Mouse (Mus musculus) ovary, adult 18-20 months (tissue): ENCODE results near the gene Spata20.

ENCODE experiments used
- DNase-seq: peaks from one replicate; pipeline ENCODE4 v3.0.0; 2022; ENCODE audit warnings: low spot score, mixed read lengths

The Spata20 gene

DNA sequence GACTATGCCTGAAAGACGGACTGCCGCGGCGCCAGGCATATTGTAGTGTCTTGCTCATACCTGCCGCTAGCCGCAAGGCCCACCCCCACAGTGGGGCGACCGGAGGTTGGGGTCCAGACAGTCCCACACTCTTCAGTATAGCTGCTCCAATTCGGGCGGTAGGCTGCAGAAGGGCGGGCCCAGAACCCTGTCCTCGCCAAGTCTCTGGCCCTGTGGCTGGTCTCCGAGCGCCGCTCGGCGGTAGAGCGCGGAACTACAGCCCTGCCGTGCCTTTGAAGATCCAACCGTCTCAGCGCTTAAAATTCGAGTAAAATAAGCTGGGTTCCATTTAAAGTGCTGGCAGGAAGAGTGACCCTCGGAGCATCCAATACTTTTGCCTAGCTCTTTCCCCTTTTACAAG is at the start of gene Spata20:
Gene Spata20 (minus strand): TSS at position 179 of the 400 bp plus-strand sequence.
- DNase-seq, result peak; percentile 47

GRCm38 (mm10) chr11:94533171-94533570 is 47.2 kb upstream of the Spata20 start:
- no peak for DNase-seq

- DNase-seq, result no peak
Observed at GRCm38 (mm10) chr11:94528879-94529278, 42.9 kb upstream of the Spata20 start.

GRCm38 (mm10) chr11:94526171-94526879 is 40.3 kb upstream of the Spata20 start:
- no peak for DNase-seq

- DNase-seq, result peak; percentile 34
Observed at GRCm38 (mm10) chr11:94521219-94521843, 35.4 kb upstream of the Spata20 start, which contains the start of gene Mycbpap. TSS of gene Mycbpap (minus strand) at chr11:94521742.

DNA sequence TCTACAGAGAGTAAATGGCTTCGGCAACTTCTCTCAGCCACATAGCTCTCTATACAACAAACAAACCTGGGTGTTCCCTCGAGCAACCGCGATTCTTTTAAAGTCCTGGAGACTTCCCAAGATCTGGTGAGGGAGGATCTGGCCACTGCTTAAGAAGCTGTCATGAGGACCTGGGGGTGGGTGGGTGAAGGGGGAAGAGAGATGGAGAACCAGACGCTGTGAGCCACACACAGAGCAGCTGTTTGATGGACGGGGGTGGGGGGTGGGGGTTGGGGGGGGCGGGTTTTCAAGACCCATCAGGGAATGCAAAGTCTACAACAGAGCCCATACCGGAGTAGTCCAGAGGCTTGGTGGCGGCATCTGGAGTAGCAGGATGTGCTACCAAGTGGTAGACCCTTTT is 27.5 kb upstream of the Spata20 start:
- no peak for DNase-seq

GRCm38 (mm10) chr11:94508976-94509375 is 23.0 kb upstream of the Spata20 start:
- no peak for DNase-seq

GRCm38 (mm10) chr11:94501482-94501881 is 15.5 kb upstream of the Spata20 start:
- DNase-seq, result no peak

DNA sequence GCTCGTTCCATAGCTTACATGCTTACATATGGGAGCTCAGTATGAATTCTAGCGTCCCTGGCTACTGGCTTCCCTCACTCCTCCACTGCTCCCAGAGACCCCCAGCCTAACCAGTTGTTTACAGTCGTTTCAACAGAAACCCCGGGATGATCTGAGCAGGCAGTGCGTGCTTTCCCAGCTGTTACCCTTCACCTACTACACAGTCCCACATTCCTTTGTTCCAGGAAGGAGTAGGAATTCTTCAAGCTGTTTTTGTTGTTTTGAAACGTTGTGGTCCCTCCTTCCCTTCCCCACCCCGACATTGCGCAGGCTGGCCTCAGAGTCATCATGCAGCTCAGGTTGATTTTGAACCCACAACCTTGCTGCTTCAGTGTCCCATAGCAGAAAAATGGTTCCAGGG is 14.4 kb upstream of the Spata20 start:
- DNase-seq, result no peak

- peak; percentile 23 for DNase-seq
Observed at GRCm38 (mm10) chr11:94499661-94500152, 13.7 kb upstream of the Spata20 start, which contains the start of gene Epn3. TSS of gene Epn3 (minus strand) at chr11:94499974.

- no peak for DNase-seq
Observed at GRCm38 (mm10) chr11:94499035-94499434, 13.1 kb upstream of the Spata20 start.

- peak; percentile 67 for DNase-seq
Observed at GRCm38 (mm10) chr11:94498093-94498996, 12.4 kb upstream of the Spata20 start.

- DNase-seq, result no peak
Observed at GRCm38 (mm10) chr11:94495415-94495814, 9.4 kb upstream of the Spata20 start.

DNA sequence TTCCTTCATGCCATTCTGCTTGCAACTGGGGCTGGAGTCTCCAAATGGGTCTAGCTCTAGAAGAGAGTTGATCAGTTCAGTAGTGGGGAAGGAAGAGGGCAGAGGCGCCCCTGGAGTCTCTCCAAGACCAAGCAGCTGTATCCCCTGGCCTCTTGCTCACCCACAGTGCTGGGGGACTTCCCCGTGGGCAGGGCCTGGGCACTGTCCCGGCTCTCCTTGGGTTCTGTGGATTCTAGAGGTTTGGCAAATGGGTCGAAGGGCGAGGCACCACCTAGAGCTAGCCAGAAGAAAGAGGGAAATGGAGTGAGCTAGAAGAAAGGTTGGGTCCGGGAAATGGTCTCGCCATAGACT is 5.7 kb upstream of the Spata20 start:
- DNase-seq, result no peak

DNA sequence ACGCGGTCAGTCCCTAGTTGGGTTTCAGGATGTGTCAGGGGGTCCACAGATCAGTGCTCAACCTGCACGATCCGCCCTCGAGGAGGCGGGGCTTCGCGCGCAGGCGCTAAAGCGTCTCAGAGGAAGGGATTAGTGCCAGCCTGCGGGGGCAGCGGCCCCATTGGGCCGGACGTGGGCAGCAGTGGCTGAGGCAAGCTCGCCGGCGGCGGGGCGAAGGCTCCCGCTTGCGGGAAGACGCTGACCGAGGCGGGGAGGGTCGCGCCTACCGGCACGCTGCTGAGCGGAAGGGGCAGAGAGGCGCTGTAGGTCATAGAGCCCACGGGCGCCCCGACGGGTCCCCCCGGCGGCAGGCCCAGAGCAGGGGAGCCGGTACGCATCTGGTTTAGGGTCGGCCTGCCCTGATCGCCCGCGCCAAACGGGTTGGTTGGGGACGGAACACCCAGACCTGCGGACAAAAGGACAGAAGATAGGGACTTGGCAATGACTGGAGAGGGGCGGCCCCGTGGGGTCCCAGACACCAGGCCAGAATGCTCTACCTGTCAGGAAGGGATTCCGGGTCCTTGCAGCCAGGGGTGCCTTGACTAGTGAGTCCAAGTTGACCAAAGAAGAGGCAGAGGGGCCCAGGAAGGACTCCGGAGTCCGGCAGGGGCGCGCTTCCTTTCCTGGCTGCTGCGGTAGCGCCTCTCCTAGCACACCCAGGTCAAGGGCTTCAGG is 5.2 kb upstream of the Spata20 start:
- peak; percentile 45 for DNase-seq

GRCm38 (mm10) chr11:94489745-94490144 is 3.8 kb upstream of the Spata20 start:
- DNase-seq, result no peak

GRCm38 (mm10) chr11:94488767-94489533 is 3.0 kb upstream of the Spata20 start:
- no peak for DNase-seq

DNA sequence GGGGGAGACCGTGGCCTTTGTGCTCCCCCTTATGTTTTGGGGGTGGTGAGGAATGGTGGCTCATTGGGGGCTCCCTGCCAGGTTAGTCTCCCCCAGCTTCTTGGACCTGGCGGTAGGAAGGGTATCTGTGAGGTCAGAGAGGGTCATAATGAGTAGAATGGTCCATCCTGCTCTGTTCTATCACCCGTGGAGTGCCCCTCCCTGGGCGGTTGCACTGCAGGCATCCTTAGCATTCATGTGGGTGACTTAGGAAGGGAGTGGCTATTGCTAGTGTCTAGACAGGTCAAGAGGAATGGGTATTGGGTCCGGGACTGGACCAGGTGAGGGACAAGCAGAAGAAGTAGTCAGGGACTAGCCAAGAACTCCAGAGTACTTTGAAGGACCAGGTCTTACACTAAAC is 756 bp downstream of the Spata20 start:
- no peak for DNase-seq

DNA sequence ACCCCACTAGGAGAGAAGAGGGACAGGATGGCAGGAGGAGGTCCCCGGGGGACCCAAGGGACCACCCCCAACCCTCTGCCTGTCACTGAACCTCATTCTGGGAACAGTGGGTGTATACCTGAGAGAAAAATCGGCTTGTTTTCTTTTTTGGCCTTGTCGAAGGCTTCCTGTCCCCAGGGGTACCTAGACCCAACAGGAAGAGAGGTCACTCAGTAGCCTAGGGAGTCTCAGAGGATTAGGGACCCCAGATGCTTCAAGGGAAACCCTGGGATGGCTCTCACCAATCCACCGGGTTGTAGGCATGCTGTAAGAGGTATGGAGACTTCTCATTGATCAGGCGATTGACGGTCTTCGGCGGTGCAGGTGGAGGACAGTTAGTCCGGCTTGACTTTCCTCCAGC is 1.3 kb downstream of the Spata20 start:
- DNase-seq, result no peak

GRCm38 (mm10) chr11:94483921-94484320 is 2.1 kb downstream of the Spata20 start:
- no peak for DNase-seq

DNA sequence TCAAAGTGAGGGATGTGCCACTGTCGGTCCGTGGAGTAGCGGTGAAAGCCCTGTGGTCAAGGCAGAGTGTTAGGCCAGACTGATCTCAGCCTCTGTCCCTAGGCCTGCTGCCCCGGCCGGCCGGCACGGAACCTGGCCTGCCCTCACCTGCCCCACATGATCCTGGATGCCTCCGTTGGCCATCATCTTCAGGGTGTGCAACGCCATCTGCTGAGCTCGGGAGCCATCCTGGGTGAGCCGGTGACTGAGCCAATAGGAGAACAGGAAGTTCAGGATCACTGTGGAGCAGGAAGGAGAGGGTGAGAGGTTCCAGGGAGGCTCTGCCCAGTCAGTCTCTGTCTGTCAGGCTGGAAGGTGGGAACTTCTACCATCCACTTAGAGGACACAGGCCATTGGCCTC is 2.5 kb downstream of the Spata20 start:
- no peak for DNase-seq
